Mouse (Mus musculus) limb, embryonic 10.5 days (tissue): ENCODE results near the gene Ganab. TPM values are rescaled to one million over a fixed set of nuclear protein-coding genes. Genes with fewer than 3 reads are reported as not detected.

Experiments
- DNase-seq: peaks from one replicate; pipeline ENCODE4 v3.0.0-alpha.2; 2017; ENCODE audit warnings: low spot score
- H3K27ac ChIP-seq: fragments of 300-500 bp; sonication (generic); 2 replicates; pipeline ENCODE4 v1.5.1; 2016; ENCODE audit warnings: mild to moderate bottlenecking
- H3K27me3 ChIP-seq: fragments of 300-500 bp; sonication (generic); 2 replicates; pipeline ENCODE4 v1.6.1; 2016; ENCODE audit warnings: low read depth, mild to moderate bottlenecking; ENCODE audit not compliant: poor library complexity, severe bottlenecking
- H3K36me3 ChIP-seq: fragments of 300-500 bp; sonication (generic); 2 replicates; pipeline ENCODE4 v1.6.1; 2016; ENCODE audit warnings: mild to moderate bottlenecking, moderate library complexity
- H3K4me1 ChIP-seq: fragments of 300-500 bp; sonication (generic); 2 replicates; pipeline ENCODE4 v1.6.1; 2016
- H3K4me3 ChIP-seq: fragments of 300-500 bp; sonication (generic); 2 replicates; pipeline ENCODE4 v1.5.1; 2016; ENCODE audit warnings: mild to moderate bottlenecking, moderate library complexity
- H3K9me3 ChIP-seq: fragments of 300-500 bp; sonication (generic); replicated peaks from 2 replicates; pipeline ENCODE4 v1.6.1; 2016; ENCODE audit warnings: mild to moderate bottlenecking
- WGBS: fragments of 180-500 bp; shearing (Covaris S2); methylation state at CpG from one replicate; pipeline ENCODE4 v1.1.7; 2016; 5-methylcytosine and 5-hydroxymethylcytosine counted together
- polyA plus RNA-seq: library from polyadenylated mRNA; unstranded; fragments of >200 nt; fragmentation: Nextera tagmentation; extraction: Ambion mirVana; gene quantifications from 2 replicates; pipeline ENCODE4 v1.2.1, GENCODE M21; 2016

The Ganab gene
- polyA plus RNA-seq, 1 experiment from 2014 or later: 129 TPM

DNA sequence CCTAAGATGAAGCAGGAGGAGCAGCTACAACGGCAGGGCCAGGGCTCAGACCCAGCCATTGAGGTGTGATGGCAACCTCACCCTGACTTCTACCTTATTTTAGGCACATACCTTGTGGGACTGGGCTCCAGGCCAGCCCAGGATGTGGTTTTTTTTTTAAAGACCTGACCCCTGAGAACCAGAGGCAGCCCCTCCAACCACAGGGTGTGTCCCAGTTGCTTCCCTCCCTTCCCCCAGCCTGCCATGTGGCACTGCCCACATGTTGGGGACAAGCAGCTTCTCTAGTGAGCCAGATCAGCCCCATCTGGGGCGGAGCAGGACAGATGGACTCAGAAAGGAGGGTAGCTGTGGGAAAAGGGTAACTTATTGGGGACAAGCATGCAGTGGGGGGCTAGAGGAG, 28.9 kb downstream of the Ganab start:
- Histone ChIP-seq H3K9me3 (no peaks in the 10 kb centered on the region), H3K36me3 (peaks cover 64% of the 10 kb centered on the region), H3K4me3 (no peak overlapping the region), H3K27me3 (no peaks in the 10 kb centered on the region), H3K4me1 (peaks cover 29% of the 10 kb centered on the region), H3K27ac (no peak overlapping the region)
- no peak for DNase-seq
- WGBS: 90% methylated on average over 2 of the region's 2 CpGs

DNA sequence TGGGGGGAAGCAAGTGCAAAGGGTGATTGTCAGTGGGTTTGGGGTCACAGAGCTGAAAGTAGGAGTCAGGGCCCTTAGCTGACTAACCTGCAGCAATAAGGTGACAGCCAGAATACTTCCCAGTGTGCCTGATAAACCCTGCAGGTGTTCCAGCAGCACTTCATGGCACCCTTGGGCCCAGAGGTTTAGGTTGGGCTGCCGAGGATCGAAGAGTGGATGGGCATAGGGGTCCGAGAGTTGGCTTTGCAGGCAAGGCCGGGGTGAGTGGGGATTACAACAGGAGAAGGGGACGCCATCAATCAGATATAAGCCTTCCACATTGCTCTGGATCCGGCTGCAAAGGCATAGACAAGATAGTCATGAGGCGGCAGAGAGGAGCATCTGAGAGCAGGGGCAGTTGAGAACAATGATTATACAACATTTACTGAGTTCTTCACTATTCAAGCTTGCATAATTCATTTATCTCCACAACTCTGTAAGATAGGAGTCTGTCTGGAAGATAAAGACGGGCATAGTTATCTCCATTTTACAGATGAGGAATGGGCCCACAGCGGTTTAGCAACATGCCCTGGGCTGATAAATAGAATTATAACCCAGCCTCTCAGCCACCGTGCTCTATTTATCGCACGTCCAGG, 30.1 kb downstream of the Ganab start:
- Histone ChIP-seq H3K27ac (no peak overlapping the region), H3K4me1 (peaks cover 28% of the 10 kb centered on the region), H3K27me3 (no peaks in the 10 kb centered on the region), H3K4me3 (no peak overlapping the region), H3K9me3 (no peaks in the 10 kb centered on the region), H3K36me3 (peaks cover 64% of the 10 kb centered on the region)
- DNase-seq: no peak
- WGBS: 90% methylated on average over 12 of the region's 12 CpGs

DNA sequence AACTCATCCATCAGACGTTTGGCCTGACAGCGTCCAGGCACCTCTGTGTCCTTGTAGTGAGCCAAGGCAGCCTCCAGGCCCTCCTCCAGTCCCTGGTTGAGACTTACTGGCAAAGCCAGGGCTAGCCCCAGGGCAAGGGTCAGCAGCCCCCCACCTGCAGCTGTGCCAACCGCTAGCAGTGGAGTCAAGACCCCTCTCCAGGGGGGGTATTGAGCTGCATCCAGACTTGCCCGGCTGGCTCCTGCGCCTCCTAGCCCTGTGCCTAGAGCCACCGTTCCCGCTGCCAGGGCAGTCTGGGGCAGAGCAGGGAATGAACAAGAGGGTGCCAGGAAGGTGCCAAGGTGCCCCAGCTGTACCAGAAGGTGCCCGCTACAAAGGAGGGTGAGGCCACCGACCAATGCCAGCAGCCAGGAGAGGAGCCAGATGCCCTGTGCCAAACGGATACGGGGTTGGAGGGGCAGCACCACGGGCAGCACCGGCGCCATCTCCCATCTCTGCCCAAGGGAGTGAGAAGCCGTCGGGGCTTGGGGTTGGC, 30.9 kb downstream of the Ganab start:
- Histone ChIP-seq H3K27ac (peak overlapping the region; percentile 92), H3K9me3 (no peaks in the 10 kb centered on the region), H3K4me1 (peaks cover 28% of the 10 kb centered on the region), H3K4me3 (peak overlapping the region; percentile 80), H3K27me3 (no peaks in the 10 kb centered on the region), H3K36me3 (peaks cover 66% of the 10 kb centered on the region)
- 18% methylated on average over 16 of the region's 16 CpGs for WGBS
- DNase-seq: no peak

DNA sequence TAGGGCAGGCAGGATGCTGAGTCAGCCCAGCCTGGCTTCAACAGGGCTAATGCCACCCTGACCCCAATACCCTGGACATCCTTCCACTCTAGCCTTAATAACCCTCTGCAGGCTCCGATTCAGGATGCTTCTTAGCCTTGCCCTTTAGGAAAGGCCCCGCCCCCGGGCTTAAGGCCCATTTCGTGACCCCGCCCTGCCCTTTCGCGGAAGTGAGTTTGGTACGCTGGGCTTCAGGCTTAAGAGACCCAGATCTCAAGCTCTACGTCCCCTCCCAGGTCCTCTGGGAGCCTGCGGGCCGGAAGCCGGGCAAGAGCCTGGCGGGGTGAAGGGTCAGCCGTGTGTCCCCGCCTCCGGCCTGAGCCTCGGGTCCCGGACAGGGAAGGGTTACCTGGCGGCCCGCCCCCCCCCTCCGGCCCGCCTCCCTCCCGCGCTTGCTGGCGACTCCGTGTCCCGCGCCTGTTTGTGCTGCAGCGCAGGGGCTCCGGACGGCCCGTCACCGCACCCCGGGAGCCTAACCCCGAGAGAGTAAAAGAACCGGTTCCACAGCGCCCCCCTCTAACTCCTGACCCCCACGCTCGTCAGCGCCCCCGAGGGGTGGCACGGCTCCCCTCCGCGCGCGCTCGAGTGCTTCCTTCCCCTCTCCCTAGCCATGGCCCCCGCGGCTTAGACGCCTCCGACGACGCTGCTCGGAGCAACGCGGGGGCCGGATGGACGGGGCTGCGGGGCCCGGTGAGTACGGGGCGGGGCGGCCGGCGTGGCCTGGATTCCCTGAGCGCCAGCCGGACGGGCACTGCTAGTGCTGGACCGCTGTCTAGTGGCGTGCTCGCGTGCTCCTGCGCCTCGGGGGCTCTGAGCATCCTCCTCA, 31.6 kb downstream of the Ganab start, which contains the start of the genes Rom1 and Eml3:
Rom1 (minus strand) TSS at position 133 of the 865 bp plus-strand sequence.
Eml3 (plus strand) TSS at position 329 of the 865 bp plus-strand sequence.
- H3K36me3 ChIP-seq: peaks cover 70% of the 10 kb centered on the region
- peak within 1 kb of the TSS; percentile 92 for H3K27ac ChIP-seq
- H3K9me3 ChIP-seq: no peaks in the 10 kb centered on the region
- H3K4me1 ChIP-seq: peaks cover 28% of the 10 kb centered on the region
- WGBS: under 1% methylated on average over 73 of the region's 74 CpGs
- peak; percentile 84 for DNase-seq
- no peaks in the 10 kb centered on the region for H3K27me3 ChIP-seq
- H3K4me3 ChIP-seq: peak within 1 kb of the TSS; percentile 80

DNA sequence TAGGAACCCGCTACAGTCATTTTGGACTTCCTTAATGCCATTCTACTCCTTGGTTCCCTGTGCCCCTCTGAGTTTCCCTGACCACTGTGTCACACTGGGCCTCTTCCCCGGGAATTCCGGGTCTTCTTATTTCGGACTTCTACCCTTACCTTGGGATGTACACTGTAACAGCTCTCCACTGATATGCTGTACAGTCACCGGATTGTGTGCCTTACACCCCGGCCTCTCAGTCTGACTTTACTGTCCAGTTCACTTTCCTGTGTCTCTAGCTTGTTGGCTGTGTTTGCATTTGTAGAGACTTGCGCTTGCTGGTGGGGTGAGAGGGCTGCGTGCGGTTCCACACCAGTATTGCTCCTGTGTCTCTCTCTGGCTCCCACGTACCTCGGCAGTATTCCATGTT, 32.2 kb downstream of the Ganab start:
- H3K27ac ChIP-seq: peak overlapping the region; percentile 92
- H3K27me3 ChIP-seq: no peaks in the 10 kb centered on the region
- peak overlapping the region; percentile 80 for H3K4me3 ChIP-seq
- no peaks in the 10 kb centered on the region for H3K9me3 ChIP-seq
- H3K4me1 ChIP-seq: peaks cover 28% of the 10 kb centered on the region
- no peak for DNase-seq
- 15% methylated on average over 11 of the region's 11 CpGs for WGBS
- H3K36me3 ChIP-seq: peaks cover 74% of the 10 kb centered on the region

DNA sequence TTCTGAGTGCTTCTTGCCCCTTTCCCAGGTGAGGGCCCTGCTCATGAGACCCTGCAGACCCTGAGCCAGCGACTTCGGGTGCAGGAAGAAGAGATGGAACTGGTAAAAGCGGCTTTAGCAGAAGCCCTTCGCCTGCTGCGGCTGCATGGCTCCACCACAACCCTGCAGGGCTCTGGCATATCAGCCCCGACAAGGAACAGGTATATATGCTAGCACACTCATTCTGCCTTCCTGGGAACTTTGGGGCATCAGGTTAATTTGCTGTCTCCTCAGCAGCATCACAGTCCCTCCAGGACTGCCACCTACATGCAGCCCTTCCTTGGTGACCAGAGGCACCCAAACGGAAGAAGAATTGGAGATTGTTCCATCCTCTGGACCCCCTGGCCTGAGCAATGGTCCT, 32.9 kb downstream of the Ganab start:
- DNase-seq: no peak
- Histone ChIP-seq H3K27me3 (no peaks in the 10 kb centered on the region), H3K4me3 (peak overlapping the region; percentile 80), H3K9me3 (no peaks in the 10 kb centered on the region), H3K36me3 (peaks cover 74% of the 10 kb centered on the region), H3K4me1 (peaks cover 28% of the 10 kb centered on the region), H3K27ac (peak overlapping the region; percentile 92)
- 85% methylated on average over 7 of the region's 7 CpGs for WGBS

DNA sequence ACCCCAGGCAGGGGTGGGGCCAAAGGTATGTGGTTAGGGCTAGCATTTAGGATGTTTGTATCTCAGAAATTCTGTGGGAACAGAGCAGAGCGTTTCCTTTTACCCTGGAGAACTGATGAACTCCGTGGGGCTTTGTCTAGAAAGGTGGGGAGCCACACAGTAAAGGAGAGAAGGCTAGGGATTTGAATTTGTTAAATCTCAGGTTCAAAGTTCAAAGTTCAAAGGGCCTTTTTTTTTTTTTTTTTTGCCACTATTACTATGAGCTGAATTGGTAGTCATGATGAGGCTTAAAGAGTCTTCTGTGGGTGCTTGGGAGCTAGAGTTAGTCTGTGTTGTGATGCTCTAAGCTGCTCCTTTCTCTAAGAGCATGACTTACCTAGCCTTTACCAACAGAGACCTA, 38.9 kb downstream of the Ganab start:
- H3K4me3 ChIP-seq: no peak overlapping the region
- no peaks in the 10 kb centered on the region for H3K9me3 ChIP-seq
- H3K27me3 ChIP-seq: no peaks in the 10 kb centered on the region
- H3K36me3 ChIP-seq: peaks cover 85% of the 10 kb centered on the region
- 84% methylated on average over 2 of the region's 2 CpGs for WGBS
- H3K27ac ChIP-seq: no peak overlapping the region
- peaks cover 15% of the 10 kb centered on the region for H3K4me1 ChIP-seq
- DNase-seq: no peak

DNA sequence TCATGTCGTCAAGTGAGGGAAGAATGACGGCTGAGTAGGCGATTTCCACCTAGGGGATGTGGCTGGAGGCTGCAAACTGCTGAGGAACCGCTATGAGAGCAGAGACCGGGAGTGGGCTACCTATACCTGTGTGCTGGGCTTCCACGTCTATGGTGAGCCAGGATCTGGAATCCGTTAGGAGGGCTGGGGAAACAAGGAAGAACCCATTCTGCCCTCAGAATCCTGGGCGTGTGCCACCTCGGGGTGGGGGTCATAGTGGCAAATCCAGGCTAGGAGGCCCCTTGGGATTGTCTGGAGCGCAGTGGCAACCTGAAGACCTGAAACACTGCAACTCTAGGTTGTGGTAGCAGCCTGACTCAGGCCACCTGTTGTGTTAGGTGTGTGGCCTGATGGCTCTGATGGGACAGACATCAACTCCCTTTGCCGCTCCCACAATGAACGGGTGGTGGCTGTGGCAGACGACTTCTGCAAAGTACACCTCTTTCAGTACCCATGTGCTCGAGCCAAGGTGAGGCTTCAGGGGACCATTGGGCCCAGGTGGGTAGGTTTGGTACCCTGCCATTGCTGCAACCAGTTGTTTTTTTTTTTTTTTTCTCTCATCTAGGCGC, 42.8 kb downstream of the Ganab start:
- Histone ChIP-seq H3K9me3 (no peaks in the 10 kb centered on the region), H3K36me3 (peaks cover 78% of the 10 kb centered on the region), H3K27ac (peak overlapping the region; percentile 99), H3K4me3 (peak overlapping the region; percentile 85), H3K27me3 (no peaks in the 10 kb centered on the region), H3K4me1 (peaks cover 36% of the 10 kb centered on the region)
- 82% methylated on average over 15 of the region's 15 CpGs for WGBS
- DNase-seq: no peak

DNA sequence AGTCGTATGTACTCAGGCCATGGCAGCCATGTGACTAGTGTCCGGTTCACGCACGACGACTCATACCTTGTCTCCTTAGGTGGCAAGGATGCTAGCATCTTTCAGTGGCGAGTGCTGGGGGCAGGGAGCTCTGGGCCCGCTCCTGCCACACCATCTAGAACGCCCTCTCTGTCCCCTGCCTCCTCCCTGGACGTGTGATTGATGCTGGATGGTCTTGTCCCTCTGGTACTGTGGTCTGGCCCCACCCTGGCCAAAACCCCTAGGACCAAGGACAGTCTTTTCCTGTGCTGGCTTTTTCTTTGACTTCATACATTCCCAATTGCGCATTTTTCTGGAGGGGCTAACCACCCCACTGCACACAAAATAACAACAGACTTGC, 43.3 kb downstream of the Ganab start:
- DNase-seq: peak; percentile 41
- Histone ChIP-seq H3K4me1 (peaks cover 36% of the 10 kb centered on the region), H3K4me3 (peak overlapping the region; percentile 85), H3K27me3 (no peaks in the 10 kb centered on the region), H3K27ac (peak overlapping the region; percentile 99), H3K36me3 (peaks cover 78% of the 10 kb centered on the region), H3K9me3 (no peaks in the 10 kb centered on the region)
- 30% methylated on average over 10 of the region's 10 CpGs for WGBS

DNA sequence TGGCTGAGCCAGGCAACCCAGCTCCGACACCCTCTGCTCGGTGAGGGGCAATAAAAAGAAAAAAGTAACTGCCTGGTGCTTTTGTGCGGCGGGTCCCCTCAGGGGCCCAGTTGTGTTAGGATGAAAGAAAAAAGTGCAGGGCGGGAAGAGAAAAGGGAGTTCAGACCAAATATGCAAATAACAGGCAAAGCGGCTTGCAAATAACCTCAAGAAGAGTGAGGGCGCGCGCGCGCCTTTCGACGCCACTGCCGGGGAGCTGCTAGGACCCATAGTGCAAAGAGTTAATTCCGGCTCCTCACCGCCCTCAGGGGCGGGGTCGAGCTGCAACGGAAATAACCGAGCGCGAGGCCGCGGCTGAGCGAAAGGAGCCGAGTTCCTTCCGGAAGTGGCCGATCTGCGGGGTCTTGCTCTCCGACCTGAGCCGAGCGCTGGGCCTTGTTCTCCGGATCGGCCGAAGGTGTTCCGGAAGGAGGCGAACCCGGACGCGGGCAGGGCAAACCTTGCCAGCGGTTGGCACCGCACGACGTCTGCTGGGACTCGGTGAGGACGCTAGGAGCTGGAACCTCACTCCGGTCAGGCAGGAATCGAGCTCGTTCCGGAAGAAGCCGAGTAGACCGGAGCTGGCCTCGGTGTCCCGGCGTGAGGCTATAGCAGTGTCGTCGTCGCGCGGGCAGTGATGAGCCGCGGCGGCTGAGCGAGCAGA, 43.8 kb downstream of the Ganab start, which contains the start of gene Mta2:
Mta2 (plus strand) TSS at position 361 of the 703 bp plus-strand sequence.
- Histone ChIP-seq H3K36me3 (peaks cover 78% of the 10 kb centered on the region), H3K27me3 (no peaks in the 10 kb centered on the region), H3K9me3 (no peaks in the 10 kb centered on the region), H3K4me3 (peak within 1 kb of the TSS; percentile 85), H3K27ac (peak within 1 kb of the TSS; percentile 99), H3K4me1 (peaks cover 36% of the 10 kb centered on the region)
- peak; percentile 98 for DNase-seq
- WGBS: under 1% methylated on average over 64 of the region's 64 CpGs

DNA sequence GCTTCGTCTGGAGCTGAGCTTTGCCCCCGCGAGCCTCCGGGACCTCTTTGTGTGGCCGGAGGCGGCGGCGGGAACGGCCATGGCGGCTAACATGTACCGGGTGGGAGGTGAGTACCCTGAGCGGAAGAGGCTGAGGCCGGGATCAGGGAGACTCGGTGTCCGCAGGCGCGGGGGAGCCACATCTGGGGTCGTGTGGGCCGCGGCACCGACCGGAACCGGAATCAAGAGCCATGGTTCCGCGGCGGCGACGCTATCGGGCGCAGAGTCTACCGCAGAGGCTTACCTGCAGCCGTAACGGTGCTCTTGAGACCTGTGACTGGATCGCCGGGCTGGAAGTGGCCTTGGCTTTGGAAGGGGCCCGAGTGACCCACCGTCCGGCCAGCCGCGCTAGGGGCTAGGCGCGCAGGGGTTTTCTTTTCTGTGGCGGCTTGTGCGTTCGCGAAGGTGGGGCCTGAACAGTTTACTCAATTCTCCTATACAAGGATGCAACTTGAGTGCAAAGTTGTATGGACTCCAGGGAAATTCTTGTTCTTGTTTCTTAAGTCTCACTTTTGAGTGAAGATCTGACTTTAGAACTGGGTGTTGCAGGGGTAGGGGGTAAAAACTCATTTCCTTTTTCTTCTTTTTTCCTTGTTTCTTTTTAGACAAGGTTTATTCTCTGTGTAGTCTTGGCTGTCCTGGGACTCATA, 44.5 kb downstream of the Ganab start:
- Histone ChIP-seq H3K36me3 (peaks cover 77% of the 10 kb centered on the region), H3K4me1 (peaks cover 36% of the 10 kb centered on the region), H3K4me3 (peak overlapping the region; percentile 85), H3K9me3 (no peaks in the 10 kb centered on the region), H3K27me3 (no peaks in the 10 kb centered on the region), H3K27ac (peak overlapping the region; percentile 99)
- DNase-seq: peak; percentile 80
- under 1% methylated on average over 44 of the region's 46 CpGs for WGBS

DNA sequence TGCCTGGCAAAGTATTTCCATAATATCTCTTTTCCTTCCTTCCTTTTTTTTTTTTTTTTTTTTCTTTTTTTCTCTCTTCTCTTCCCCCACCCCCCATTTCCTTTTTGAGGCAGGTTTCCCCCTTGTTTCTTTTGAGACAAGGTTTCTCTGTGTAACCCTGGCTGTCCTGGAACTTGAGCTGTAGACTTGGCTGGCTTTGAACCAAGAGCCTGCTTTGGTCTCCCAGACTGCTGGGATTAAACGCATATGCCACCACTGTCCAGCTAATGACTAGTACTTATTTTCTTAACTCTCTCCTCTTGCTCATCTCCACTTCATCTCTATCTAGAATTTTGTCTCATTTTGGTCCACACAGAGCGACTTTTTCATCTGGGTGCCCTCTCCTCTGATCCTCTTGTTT, 45.2 kb downstream of the Ganab start:
- Histone ChIP-seq H3K4me3 (peak overlapping the region; percentile 85), H3K27me3 (no peaks in the 10 kb centered on the region), H3K36me3 (peaks cover 77% of the 10 kb centered on the region), H3K27ac (peak overlapping the region; percentile 99), H3K4me1 (peaks cover 36% of the 10 kb centered on the region), H3K9me3 (no peaks in the 10 kb centered on the region)
- no peak for DNase-seq
- 72% methylated on average over 2 of the region's 2 CpGs for WGBS
